Mouse (Mus musculus): ENCODE measurements around the gene Olfr1106. TPM values are rescaled to one million over a fixed set of nuclear protein-coding genes. Genes with fewer than 3 reads are reported as not detected.

Gene Olfr1106
- not detected for total RNA-seq (2021)
- long read RNA-seq, experiment 1 = 0 reads
- long read RNA-seq, experiment 2 = 0 reads

DNA sequence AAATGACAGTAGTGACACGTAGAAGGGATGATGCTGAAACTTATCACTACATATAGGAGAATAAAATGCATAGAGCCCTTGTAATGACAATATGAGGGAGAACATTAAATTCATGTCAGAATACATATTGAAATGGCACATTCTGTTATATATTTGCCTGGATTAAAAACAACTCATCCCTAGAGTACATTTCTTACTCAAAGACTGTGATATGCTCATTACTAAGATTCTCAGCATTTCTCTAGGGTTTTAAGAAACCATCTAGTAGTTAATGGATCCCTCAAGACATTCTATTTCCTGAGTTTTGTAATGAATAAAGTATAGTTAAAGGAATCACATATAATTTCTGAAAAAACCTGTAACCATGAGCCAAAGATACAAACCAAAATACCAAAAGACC, at the start of gene Olfr1106:
Gene Olfr1106 (minus strand): TSS at position 101 of the 400 bp plus-strand sequence.
- DNase-seq = no peak

- no peak for DNase-seq
Observed at GRCm38 (mm10) chr2:87095908-87096307, 43.8 kb upstream of the Olfr1106 start, which contains the start of gene Olfr1109. Gene Olfr1109, minus strand, starts transcription at chr2:87096008.

GRCm38 (mm10) chr2:87075717-87076116, 23.6 kb upstream of the Olfr1106 start, which contains the start of gene Olfr1107:
Gene Olfr1107, minus strand, starts transcription at chr2:87075817.
- DNase-seq = no peak

- no peak for DNase-seq
Observed at GRCm38 (mm10) chr2:87036431-87036830, 15.6 kb downstream of the Olfr1106 start, which contains the start of gene Olfr1105. Gene Olfr1105, minus strand, starts transcription at chr2:87036531.

- DNase-seq = no peak
Observed at GRCm38 (mm10) chr2:87026980-87027379, 25.1 kb downstream of the Olfr1106 start, which contains the start of gene Olfr1104. Gene Olfr1104, minus strand, starts transcription at chr2:87027080.

GRCm38 (mm10) chr2:86998098-86998497, 54.0 kb downstream of the Olfr1106 start, which contains the start of gene Olfr1102:
Gene Olfr1102, plus strand, starts transcription at chr2:86998398.
- no peak for DNase-seq

Other genes starting within 250 kb of the Olfr1106 start
- not detected for gene Olfr141, start 242.3 kb downstream of the Olfr1106 start, total RNA-seq (2021)
- gene Olfr1094, start 227.6 kb downstream of the Olfr1106 start, total RNA-seq (2021) = not detected
- not detected for gene Olfr1095, start 200.6 kb downstream of the Olfr1106 start, total RNA-seq (2021)
- gene Gm13723, start 177.5 kb downstream of the Olfr1106 start, total RNA-seq (2021) = not detected
- gene Olfr1097, start 160.1 kb downstream of the Olfr1106 start, total RNA-seq (2021) = not detected
- gene Olfr1098, start 127.7 kb downstream of the Olfr1106 start, total RNA-seq (2021) = not detected
- gene Olfr1099, start 91.6 kb downstream of the Olfr1106 start, total RNA-seq (2021) = not detected
- gene Olfr1100, start 72.3 kb downstream of the Olfr1106 start, total RNA-seq (2021) = not detected
- gene Olfr1101, start 61.1 kb downstream of the Olfr1106 start, total RNA-seq (2021) = not detected
- gene Olfr1102, start 53.9 kb downstream of the Olfr1106 start, total RNA-seq (2021) = not detected
- gene Olfr1104, start 25.2 kb downstream of the Olfr1106 start, total RNA-seq (2021) = not detected
- not detected for gene Olfr1105, start 15.7 kb downstream of the Olfr1106 start, total RNA-seq (2021)
- gene Olfr1107, start 23.5 kb upstream of the Olfr1106 start, total RNA-seq (2021) = not detected
- gene Olfr1109, start 43.7 kb upstream of the Olfr1106 start, total RNA-seq (2021) = not detected
- not detected for gene Olfr259, start 62.3 kb upstream of the Olfr1106 start, total RNA-seq (2021)
- gene Olfr1110, start 88.0 kb upstream of the Olfr1106 start, total RNA-seq (2021) = not detected
- gene Olfr1111, start 100.4 kb upstream of the Olfr1106 start, total RNA-seq (2021) = not detected
- gene Olfr1112, start 135.5 kb upstream of the Olfr1106 start, total RNA-seq (2021) = not detected
- gene Olfr1113, start 156.7 kb upstream of the Olfr1106 start, total RNA-seq (2021) = not detected
- gene Olfr1115, start 195.7 kb upstream of the Olfr1106 start, total RNA-seq (2021) = not detected
- gene Olfr1116, start 215.3 kb upstream of the Olfr1106 start, total RNA-seq (2021) = not detected